Mouse (Mus musculus) myocyte (in vitro differentiated cells): ENCODE measurements around the gene Ranbp1.
A peak's percentile ranks its signal among the peaks of the same experiment; 100 is the strongest.

Experiments used
- E2F4 ChIP-seq: IDR thresholded peaks from one replicate; pipeline ENCODE4 v1.6.1; 2011; ENCODE audit warnings: mild to moderate bottlenecking, control low read depth, moderate library complexity; ENCODE audit not compliant: insufficient read depth
- MAX ChIP-seq: IDR thresholded peaks from one replicate; pipeline ENCODE4 v1.6.1; 2011; ENCODE audit warnings: low read depth, mild to moderate bottlenecking, control low read depth
- POLR2A ChIP-seq: IDR thresholded peaks from one replicate; pipeline ENCODE4 v1.6.1; 2011; ENCODE audit warnings: low read depth, mild to moderate bottlenecking, control low read depth, moderate library complexity; ENCODE audit not compliant: insufficient read length
- POLR2AphosphoS2 ChIP-seq: IDR thresholded peaks from one replicate; pipeline ENCODE4 v1.6.1; 2011; ENCODE audit warnings: low read depth, control low read depth; ENCODE audit not compliant: insufficient read length
- TCF12 ChIP-seq: IDR thresholded peaks from one replicate; pipeline ENCODE4 v1.6.1; 2011; ENCODE audit warnings: mild to moderate bottlenecking, control low read depth; ENCODE audit not compliant: poor library complexity, insufficient read depth, severe bottlenecking
- USF1 ChIP-seq: IDR thresholded peaks from one replicate; pipeline ENCODE4 v1.6.1; 2011; ENCODE audit warnings: low read depth, mild to moderate bottlenecking, control low read depth, moderate library complexity

GRCm38 (mm10) chr16:18250231-18250630 is 1.7 kb upstream of the Ranbp1 start:
- TF ChIP-seq USF1 (no peak), E2F4 (no peak), POLR2A (no peak), TCF12 (no peak), POLR2AphosphoS2 (peak; percentile 51), MAX (no peak)
